Mouse (Mus musculus): ENCODE data around the gene Stxbp5l. TPM values are rescaled to one million over a fixed set of nuclear protein-coding genes. Genes with fewer than 3 reads are reported as not detected.
"Not testable (repeated sequence)": the region's sequence is repeated elsewhere in the genome, so short reads cannot be mapped to it uniquely, and the experiment has no call there.

Stxbp5l gene
- polyA plus RNA-seq, 1 experiment from 2014 or later, result 2.4 TPM

DNA sequence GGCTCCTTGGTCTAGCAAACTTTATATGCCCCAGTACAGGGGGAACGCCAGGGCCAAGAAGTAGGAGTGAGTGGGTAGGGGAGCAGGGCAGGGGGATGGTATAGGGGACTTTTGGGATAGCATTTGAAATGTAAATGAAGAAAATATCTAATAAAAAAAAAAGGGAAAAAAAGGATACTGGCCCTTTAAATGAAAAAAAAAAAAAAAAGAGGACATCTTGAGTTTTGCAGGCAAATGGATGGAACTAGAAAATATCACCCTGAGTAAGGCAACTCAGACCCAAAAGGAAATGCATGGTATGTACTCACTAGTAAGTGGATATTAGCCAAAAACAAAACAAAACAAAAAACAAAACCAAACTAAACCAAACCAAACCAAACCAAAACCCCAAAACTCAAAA is 259.6 kb downstream of the Stxbp5l start:
- H3K27ac ChIP-seq (ENCODE audit: low read length); H3K27me3 ChIP-seq (replicated peaks; ENCODE audit: control insufficient read depth, insufficient read depth, low read length); H3K4me3 ChIP-seq (ENCODE audit: low read length); ATAC-seq; H3K9ac ChIP-seq (ENCODE audit: low read depth, low read length); H3K36me3 ChIP-seq (ENCODE audit: control insufficient read depth, insufficient read depth, low read length); H3K4me2 ChIP-seq (ENCODE audit: low read depth, low read length); H3K4me1 ChIP-seq (ENCODE audit: control insufficient read depth, insufficient read depth, low read length); H3K9me3 ChIP-seq (ENCODE audit: control insufficient read depth, low read length): not testable (repeated sequence)
- WGBS, result 88% methylated on average over 1 of the region's 1 CpGs

DNA sequence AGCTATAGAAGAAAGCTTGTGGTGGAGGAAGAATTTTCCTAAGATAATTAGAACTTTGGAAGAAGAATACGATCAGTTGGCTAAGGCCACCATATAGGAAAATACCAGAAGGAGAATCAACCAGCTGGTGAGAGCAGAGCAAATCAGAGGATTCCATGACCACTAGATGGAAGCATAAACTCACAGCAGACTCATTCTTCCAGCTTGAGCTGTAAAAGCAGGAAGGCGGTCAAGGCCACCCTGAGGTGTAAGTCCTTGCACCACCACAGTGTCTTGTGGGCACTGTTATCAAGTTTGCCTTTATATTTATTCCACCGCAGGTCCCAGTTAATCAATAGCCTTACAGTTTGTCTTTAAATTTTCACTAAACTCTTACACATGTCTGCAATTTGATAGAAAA is 275.5 kb downstream of the Stxbp5l start:
- no peak overlapping the region for H3K4me3 ChIP-seq (ENCODE audit: low read length)
- no peaks in the 10 kb centered on the region for H3K36me3 ChIP-seq (ENCODE audit: control insufficient read depth, insufficient read depth, low read length)
- 27% methylated on average over 3 of the region's 3 CpGs for WGBS
- no peaks in the 10 kb centered on the region for H3K27me3 ChIP-seq (replicated peaks; ENCODE audit: control insufficient read depth, insufficient read depth, low read length)
- H3K4me1 ChIP-seq (ENCODE audit: control insufficient read depth, insufficient read depth, low read length), result no peaks in the 10 kb centered on the region
- H3K9me3 ChIP-seq (ENCODE audit: control insufficient read depth, low read length), result no peaks in the 10 kb centered on the region
- H3K9ac ChIP-seq (ENCODE audit: low read depth, low read length), result no peak overlapping the region
- no peak overlapping the region for H3K4me2 ChIP-seq (ENCODE audit: low read depth, low read length)
- no peak overlapping the region for H3K27ac ChIP-seq (ENCODE audit: low read length)
- ATAC-seq, result peak; percentile 81

- H3K27ac ChIP-seq (ENCODE audit: low read length), result no peak overlapping the region
- H3K4me2 ChIP-seq (ENCODE audit: low read depth, low read length), result no peak overlapping the region
- ATAC-seq, result no peak
- H3K4me3 ChIP-seq (ENCODE audit: low read length), result no peak overlapping the region
- H3K4me1 ChIP-seq (ENCODE audit: control insufficient read depth, insufficient read depth, low read length), result no peaks in the 10 kb centered on the region
- no peaks in the 10 kb centered on the region for H3K9me3 ChIP-seq (ENCODE audit: control insufficient read depth, low read length)
- WGBS, result 40% methylated on average over 5 of the region's 5 CpGs
- no peaks in the 10 kb centered on the region for H3K36me3 ChIP-seq (ENCODE audit: control insufficient read depth, insufficient read depth, low read length)
- no peaks in the 10 kb centered on the region for H3K27me3 ChIP-seq (replicated peaks; ENCODE audit: control insufficient read depth, insufficient read depth, low read length)
- no peak overlapping the region for H3K9ac ChIP-seq (ENCODE audit: low read depth, low read length)
These were observed 276.0 kb downstream of the Stxbp5l start for GRCm38 (mm10) chr16:37108763-37109162.

DNA sequence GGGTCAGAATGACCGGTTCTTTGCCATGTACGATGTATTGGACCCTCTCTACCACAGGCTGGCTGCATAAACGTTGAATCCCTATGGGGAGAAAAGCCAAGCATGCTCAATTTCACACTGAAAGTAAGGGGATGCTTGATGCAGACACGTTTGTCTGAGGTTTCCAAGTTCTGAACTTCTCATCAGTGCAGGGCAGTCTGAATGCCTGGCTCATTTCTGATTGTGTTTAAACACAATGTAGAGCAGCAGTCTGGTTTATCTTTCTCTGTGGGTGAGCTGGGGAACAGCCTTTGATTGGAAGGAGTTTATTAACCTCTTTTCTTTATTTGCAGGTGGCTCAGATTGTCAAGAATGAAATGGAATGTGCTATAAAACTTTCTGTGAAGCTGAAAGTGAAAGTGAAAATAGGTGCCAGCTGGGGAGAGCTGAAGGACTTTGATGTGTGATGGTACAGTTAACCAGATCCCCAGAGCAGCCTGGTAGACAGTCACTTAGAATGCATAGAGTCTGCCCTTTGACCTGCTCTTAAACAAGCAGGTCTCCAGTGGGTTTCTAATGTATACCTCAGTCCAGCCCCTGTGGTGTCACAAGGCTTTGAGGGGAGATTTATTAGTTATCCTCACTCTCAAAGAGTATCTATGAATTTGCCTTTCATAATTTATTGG is 290.5 kb downstream of the Stxbp5l start:
- Histone ChIP-seq H3K4me2 (ENCODE audit: low read depth, low read length) (no peak overlapping the region), H3K36me3 (ENCODE audit: control insufficient read depth, insufficient read depth, low read length) (0 out of 2 replicates have a peak, but pooled peaks cover 5% of the 10 kb centered on the region), H3K9ac (ENCODE audit: low read depth, low read length) (no peak overlapping the region), H3K9me3 (ENCODE audit: control insufficient read depth, low read length) (no peaks in the 10 kb centered on the region), H3K4me1 (ENCODE audit: control insufficient read depth, insufficient read depth, low read length) (no peaks in the 10 kb centered on the region), H3K4me3 (ENCODE audit: low read length) (no peak overlapping the region), H3K27ac (ENCODE audit: low read length) (no peak overlapping the region), H3K27me3 (replicated peaks; ENCODE audit: control insufficient read depth, insufficient read depth, low read length) (no peaks in the 10 kb centered on the region)
- no peak for ATAC-seq
- 73% methylated on average over 4 of the region's 4 CpGs for WGBS

GRCm38 (mm10) chr16:37089648-37090047 is 295.1 kb downstream of the Stxbp5l start:
- Histone ChIP-seq H3K27me3 (replicated peaks; ENCODE audit: control insufficient read depth, insufficient read depth, low read length) (no peaks in the 10 kb centered on the region), H3K4me2 (ENCODE audit: low read depth, low read length) (no peak overlapping the region), H3K36me3 (ENCODE audit: control insufficient read depth, insufficient read depth, low read length) (peaks cover 11% of the 10 kb centered on the region; the same call in 1 of the 2 replicates), H3K4me3 (ENCODE audit: low read length) (no peak overlapping the region), H3K27ac (ENCODE audit: low read length) (no peak overlapping the region), H3K9ac (ENCODE audit: low read depth, low read length) (no peak overlapping the region), H3K9me3 (ENCODE audit: control insufficient read depth, low read length) (no peaks in the 10 kb centered on the region), H3K4me1 (ENCODE audit: control insufficient read depth, insufficient read depth, low read length) (no peaks in the 10 kb centered on the region)
- ATAC-seq, result peak; percentile 53; the same call in 1 of the 2 replicates
- 57% methylated on average over 1 of the region's 1 CpGs for WGBS

DNA sequence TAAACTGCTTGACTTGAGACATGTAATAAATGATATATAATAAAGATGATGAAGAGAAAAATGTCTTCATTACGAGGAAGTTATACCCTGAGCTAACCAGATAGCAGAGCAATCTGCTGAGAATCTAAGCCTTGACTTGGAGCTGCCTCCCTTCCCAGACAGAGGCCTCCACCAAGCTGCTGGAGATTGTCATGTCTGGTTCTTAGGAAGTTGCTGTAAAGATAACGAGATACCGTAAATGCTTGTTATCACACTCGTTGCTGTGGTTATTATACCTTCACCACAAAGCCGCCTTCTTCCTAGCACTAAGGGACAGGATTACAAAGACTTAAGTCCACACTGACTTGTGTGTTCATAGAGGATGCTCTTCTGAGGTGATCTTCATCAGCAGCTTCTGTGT is 312.4 kb downstream of the Stxbp5l start:
- 60% methylated on average over 5 of the region's 5 CpGs for whole genome bisulfite sequencing
- H3K4me3 ChIP-seq (ENCODE audit: low read length), result no peak overlapping the region
- H3K4me2 ChIP-seq (ENCODE audit: low read depth, low read length), result no peak overlapping the region

More for the DNA sequence above, 312.4 kb downstream of the Stxbp5l start:
- ATAC-seq, result no peak
- Histone ChIP-seq H3K9me3 (ENCODE audit: control insufficient read depth, low read length) (no peaks in the 10 kb centered on the region), H3K27ac (ENCODE audit: low read length) (no peak overlapping the region), H3K36me3 (ENCODE audit: control insufficient read depth, insufficient read depth, low read length) (no peaks in the 10 kb centered on the region), H3K27me3 (replicated peaks; ENCODE audit: control insufficient read depth, insufficient read depth, low read length) (no peaks in the 10 kb centered on the region), H3K4me1 (ENCODE audit: control insufficient read depth, insufficient read depth, low read length) (no peaks in the 10 kb centered on the region), H3K9ac (ENCODE audit: low read depth, low read length) (no peak overlapping the region)

Other genes with a start within 250 kb of the Stxbp5l start
- gene Gtf2e1, start 154.8 kb upstream of the Stxbp5l start, polyA plus RNA-seq (2015; fragmentation: Nextera tagmentation; extraction: Ambion mirVana), result 16.4 and 17.3 TPM in 2 replicates
- gene Rabl3, start 154.9 kb upstream of the Stxbp5l start, polyA plus RNA-seq (2015; fragmentation: Nextera tagmentation; extraction: Ambion mirVana), result 30.2 and 31.0 TPM in 2 replicates
- 1.2 TPM in 2 replicates for gene Hgd, start 195.2 kb upstream of the Stxbp5l start, polyA plus RNA-seq (2015; fragmentation: Nextera tagmentation; extraction: Ambion mirVana)

Data from intestine, embryonic 16.5 days (tissue).